Comparison of ENCODE assay signal across 16 mouse cellular contexts in genomic region chr8:91079678-91080077, GRCm38 (mm10). TPM values are rescaled to one million over a fixed set of nuclear protein-coding genes. Genes with fewer than 3 reads are reported as not detected.
DNase-seq lines count a peak whose midpoint lies in the region; ATAC-seq and TF ChIP-seq lines count a peak whose summit lies in the region.
"Had no signal": no experiment of that assay in that cellular context is flagged by ENCODE, and none has a peak within 500 bp of the region (broad histone marks: within the 10 kb centered on the region; RNA-seq: fewer than 3 reads in every experiment).

No protein-coding gene starts in this region.

- TF ChIP-seq EP300 in MEL (IDR thresholded peaks at IDR 0.05; ENCODE audit: low read depth in 1 of 2, low read length in 2 of 2) = no peak

- no peaks in the 10 kb centered on the region for H3K27me3 ChIP-seq in intestine, postnatal 0 days (replicated peaks; ENCODE audit: control insufficient read depth, insufficient read depth, low read length)
- H3K27me3 ChIP-seq in intestine, embryonic 15.5 days (replicated peaks) = no peaks in the 10 kb centered on the region
- no peaks in the 10 kb centered on the region for H3K27me3 ChIP-seq in MEL (ENCODE audit: control insufficient read depth in 1 of 2, insufficient read depth in 2 of 2, low read length in 2 of 2)
- H3K27me3 ChIP-seq: embryonic facial prominence, embryonic 15.5 days; forebrain, embryonic 12.5 days; heart, embryonic 12.5 days had no signal

- peak; percentile 21; the same call in 1 of the 2 replicates for TF ChIP-seq CTCF in intestine, postnatal 0 days (IDR thresholded peaks at IDR 0.05; ENCODE audit: low read depth)
- TF ChIP-seq CTCF in MEL (IDR thresholded peaks at IDR 0.05 in 2 of 3, conservative IDR thresholded peaks at IDR 0.05 in 1 of 3; ENCODE audit: control insufficient read depth in 1 of 3, insufficient read depth in 1 of 3, low read depth in 2 of 3, low read length in 3 of 3, poor library complexity in 1 of 3, severe bottlenecking in 1 of 3) = peak; percentile 35 to 68 (median 47)

- peak; percentile 21 for TF ChIP-seq RAD21 in MEL (IDR thresholded peaks at IDR 0.05; ENCODE audit: low read depth, low read length)

- H3K4me1 ChIP-seq in intestine, postnatal 0 days (replicated peaks; ENCODE audit: control insufficient read depth, insufficient read depth, low read length) = no peaks in the 10 kb centered on the region
- H3K4me1 ChIP-seq in intestine, embryonic 15.5 days (replicated peaks) = no peaks in the 10 kb centered on the region
- peaks cover 10 to 11% of the 10 kb centered on the region in 2 experiments for H3K4me1 ChIP-seq in MEL (ENCODE audit: control insufficient read depth in 1 of 2, insufficient read depth in 2 of 2, low read length in 2 of 2)
- H3K4me1 ChIP-seq: embryonic facial prominence, embryonic 15.5 days; forebrain, embryonic 12.5 days; heart, embryonic 12.5 days had no signal

- no peaks in the 10 kb centered on the region for H3K9me3 ChIP-seq in intestine, postnatal 0 days (ENCODE audit: control insufficient read depth)
- no peaks in the 10 kb centered on the region for H3K9me3 ChIP-seq in intestine, embryonic 15.5 days
- no peaks in the 10 kb centered on the region for H3K9me3 ChIP-seq in MEL (replicated peaks; ENCODE audit: insufficient read depth, low read length)
- H3K9me3 ChIP-seq: embryonic facial prominence, embryonic 15.5 days; forebrain, embryonic 12.5 days; heart, embryonic 12.5 days had no signal

- no peak overlapping the region for H3K4me2 ChIP-seq in intestine, postnatal 0 days (replicated peaks; ENCODE audit: low read depth)
- no peak overlapping the region for H3K4me2 ChIP-seq in intestine, embryonic 15.5 days (replicated peaks)
- H3K4me2 ChIP-seq: embryonic facial prominence, embryonic 15.5 days; forebrain, embryonic 12.5 days; heart, embryonic 12.5 days had no signal

- 93% methylated on average over 2 of the region's 2 CpGs for WGBS in intestine, postnatal 0 days
- WGBS in intestine, embryonic 15.5 days = 96% methylated on average over 2 of the region's 2 CpGs

- TF ChIP-seq POLR2A in MEL (IDR thresholded peaks at IDR 0.05; ENCODE audit: control insufficient read depth in 1 of 2, insufficient read depth in 1 of 2, low read depth in 1 of 2, low read length in 2 of 2, poor library complexity in 1 of 2) = no peak

- no peak for ATAC-seq in intestine, postnatal 0 days
- no peak for ATAC-seq in intestine, embryonic 15.5 days
- ATAC-seq: activated CD4-positive, CD25-positive, alpha-beta regulatory T cell, adult 4 months; intestine, embryonic 16.5 days had no signal

- H3K36me3 ChIP-seq in intestine, postnatal 0 days (ENCODE audit: control insufficient read depth, insufficient read depth) = peaks cover 45% of the 10 kb centered on the region
- H3K36me3 ChIP-seq in intestine, embryonic 15.5 days = peaks cover 8% of the 10 kb centered on the region
- peaks cover 0 to 10% of the 10 kb centered on the region in 2 experiments; a peak in 2 of 4 replicates for H3K36me3 ChIP-seq in MEL (ENCODE audit: control insufficient read depth in 1 of 2, insufficient read depth in 2 of 2, low read length in 2 of 2)

- no peaks in the 10 kb centered on the region for H3K79me2 ChIP-seq in MEL (ENCODE audit: control insufficient read depth, insufficient read depth, low read length, poor library complexity)

- no peak overlapping the region for H3K4me3 ChIP-seq in intestine, postnatal 0 days (ENCODE audit: low read depth, low read length)
- H3K4me3 ChIP-seq in intestine, embryonic 15.5 days (replicated peaks) = no peak overlapping the region
- no peak overlapping the region for H3K4me3 ChIP-seq in MEL (ENCODE audit: control insufficient read depth in 1 of 2, insufficient read depth in 1 of 2, low read depth in 2 of 2, low read length in 2 of 2)
- H3K4me3 ChIP-seq: embryonic facial prominence, embryonic 15.5 days; forebrain, embryonic 12.5 days; heart, embryonic 12.5 days had no signal

- no peak overlapping the region for H3K9ac ChIP-seq in intestine, postnatal 0 days (ENCODE audit: low read depth, low read length)
- H3K9ac ChIP-seq in intestine, embryonic 15.5 days = no peak overlapping the region
- no peak overlapping the region for H3K9ac ChIP-seq in MEL (ENCODE audit: control insufficient read depth, low read depth, low read length, poor library complexity, severe bottlenecking)
- H3K9ac ChIP-seq: embryonic facial prominence, embryonic 15.5 days; forebrain, embryonic 12.5 days; heart, embryonic 12.5 days had no signal

- peak; percentile 70 for DNase-seq in 3T3-L1 (ENCODE audit: low read depth, low spot score)
- peak; percentile 75 for DNase-seq in MEL (ENCODE audit: low read depth, low spot score)
- peak; percentile 52 for DNase-seq in induced T-regulatory cell, adult 2 months (ENCODE audit: low read depth)
- DNase-seq in gastrocnemius, adult 18-20 months (ENCODE audit: low spot score) = no peak
- DNase-seq in adrenal gland, postnatal 25 days = no peak
- DNase-seq: cerebellum, adult 18-20 months; heart, postnatal 4 days; layer of hippocampus, postnatal 36 days; lung, adult 18-20 months had no signal

- H3K27ac ChIP-seq in intestine, postnatal 0 days (ENCODE audit: low read depth, low read length) = no peak overlapping the region
- no peak overlapping the region for H3K27ac ChIP-seq in intestine, embryonic 15.5 days
- H3K27ac ChIP-seq in MEL (ENCODE audit: control insufficient read depth, low read depth, low read length) = no peak overlapping the region
- H3K27ac ChIP-seq: embryonic facial prominence, embryonic 15.5 days; forebrain, embryonic 12.5 days had no signal

TF ChIP-seq in MEL, 35 proteins besides CTCF, POLR2A, EP300 and RAD21:
- TF ChIP-seq ZMIZ1 (IDR thresholded peaks at IDR 0.05; ENCODE audit: low read depth, low read length) (no peak), SMC3 (IDR thresholded peaks at IDR 0.05; ENCODE audit: low read depth, low read length) (peak; percentile 33), HCFC1 (IDR thresholded peaks at IDR 0.05; ENCODE audit: low read depth, low read length) (no peak)

RNA-seq across cellular contexts. Expression of gene Rbl2, which starts 9.8 kb away (rescaled TPM):
- polyA plus RNA-seq in intestine, postnatal 0 days (2015; fragmentation: Nextera tagmentation; extraction: Ambion mirVana) = 6.5 and 7.3 TPM in 2 replicates
- 12.9 and 13.6 TPM in 2 replicates for polyA plus RNA-seq in intestine, embryonic 15.5 days (2015; fragmentation: Nextera tagmentation; extraction: Ambion mirVana)
- total RNA-seq in MEL (2012; rRNA removed) = 2.9 and 4.0 TPM in 2 replicates
- 1 to 10 TPM in 1 of 2 experiments, not detected in 1; 8.4 TPM for polyA plus RNA-seq in MEL (2012; ENCODE audit: insufficient read depth in 1 of 2, insufficient read length in 2 of 2, low read depth in 1 of 2, low replicate concordance in 2 of 2, missing spikeins in 1 of 2)
- total RNA-seq in gastrocnemius, adult 18-20 months (2021) = 10 to 100 TPM; 35.9 to 41.8 TPM
- total RNA-seq in adrenal gland, postnatal 25 days (2021) = 47.0 and 55.8 TPM in 2 replicates

Comparison
In these comparisons a context has a peak if more than half of its experiments do, and no peak if none do; other contexts are left out.
1. DNase-seq: peak in 3T3-L1 (single experiment), MEL (single experiment) and induced T-regulatory cell, adult 2 months (single experiment); none in gastrocnemius, adult 18-20 months (single experiment) and adrenal gland, postnatal 25 days (single experiment).